Mouse (Mus musculus) ES-E14 (cell line): ENCODE measurements around the gene Nell1.

Source experiments
- CHD2 ChIP-seq: IDR thresholded peaks from 2 replicates; pipeline ENCODE4 v1.6.1; 2014; ENCODE audit warnings: mild to moderate bottlenecking, low read depth, low read length, inconsistent platforms
- MAFK ChIP-seq: IDR thresholded peaks from 2 replicates; pipeline ENCODE4 v1.6.1; 2014; ENCODE audit warnings: mild to moderate bottlenecking, low read depth, low read length, inconsistent platforms; ENCODE audit not compliant: insufficient read depth
- ZC3H11A ChIP-seq: IDR thresholded peaks from 2 replicates; pipeline ENCODE4 v1.6.1; 2012; ENCODE audit warnings: low read depth, mild to moderate bottlenecking, inconsistent platforms, low read length, borderline replicate concordance
- ZNF384 ChIP-seq: IDR thresholded peaks from 2 replicates; pipeline ENCODE4 v1.6.1; 2012; ENCODE audit warnings: low read depth, low read length, inconsistent platforms

DNA sequence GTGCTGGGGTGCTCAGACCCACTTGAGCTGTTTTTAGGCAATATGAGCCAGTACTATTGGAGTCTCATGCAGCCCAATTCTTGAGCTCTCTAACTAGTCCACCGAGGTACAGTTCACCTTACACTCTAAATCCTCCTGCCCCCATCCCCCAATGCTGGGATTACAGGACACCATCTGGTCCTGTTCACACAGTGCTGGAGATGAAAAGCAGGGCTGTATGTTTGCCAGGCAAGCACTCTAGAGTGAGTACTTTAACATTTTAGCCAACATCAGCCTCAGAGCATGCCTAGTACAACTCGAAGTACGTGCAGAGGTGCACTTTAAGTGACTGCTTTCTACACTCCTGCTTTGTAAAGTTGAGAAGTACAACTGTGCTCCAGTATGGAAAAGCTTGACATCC, 46.1 kb upstream of the Nell1 start:
- TF ChIP-seq ZC3H11A, result no peak
- no peak for TF ChIP-seq CHD2
- no peak for TF ChIP-seq ZNF384
- no peak for TF ChIP-seq MAFK
